Mouse (Mus musculus): ENCODE results near the gene Rasal2.

DNA sequence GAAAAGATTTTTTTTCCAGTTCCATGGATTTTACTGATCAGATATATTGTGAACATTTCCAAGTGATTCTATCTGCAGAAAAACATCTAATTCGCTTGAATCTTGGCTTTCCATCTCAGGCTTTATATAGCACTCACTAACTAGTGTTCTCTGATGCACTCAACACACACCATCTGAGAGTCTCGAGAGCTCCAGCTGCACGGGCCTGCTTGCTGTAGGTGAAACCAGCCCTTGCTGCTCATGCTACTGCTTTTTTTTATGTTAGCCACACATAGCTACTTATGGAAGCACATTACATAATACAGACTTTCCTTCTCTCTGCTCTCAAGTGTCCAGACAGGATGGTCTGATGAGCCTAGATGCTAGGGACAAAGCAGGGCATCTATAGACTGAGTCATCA, 229.4 kb downstream of the Rasal2 start:
- no peak for TF ChIP-seq CTCF (IDR thresholded peaks at IDR 0.05; ENCODE audit: control insufficient read depth, insufficient read depth, insufficient replicate concordance, low read depth, low read length)
- no peak for TF ChIP-seq POLR2A (IDR thresholded peaks at IDR 0.05; ENCODE audit: control insufficient read depth, low read depth, low read length)
